Mouse (Mus musculus): Measurements from ENCODE around the gene Zeb2. TPM values are rescaled to one million over a fixed set of nuclear protein-coding genes. Genes with fewer than 3 reads are reported as not detected.
"Not testable (repeated sequence)": the region's sequence is repeated elsewhere in the genome, so short reads cannot be mapped to it uniquely, and the experiment has no call there.

Zeb2 gene
- polyA plus RNA-seq, 1 experiment = 53.0 TPM

DNA sequence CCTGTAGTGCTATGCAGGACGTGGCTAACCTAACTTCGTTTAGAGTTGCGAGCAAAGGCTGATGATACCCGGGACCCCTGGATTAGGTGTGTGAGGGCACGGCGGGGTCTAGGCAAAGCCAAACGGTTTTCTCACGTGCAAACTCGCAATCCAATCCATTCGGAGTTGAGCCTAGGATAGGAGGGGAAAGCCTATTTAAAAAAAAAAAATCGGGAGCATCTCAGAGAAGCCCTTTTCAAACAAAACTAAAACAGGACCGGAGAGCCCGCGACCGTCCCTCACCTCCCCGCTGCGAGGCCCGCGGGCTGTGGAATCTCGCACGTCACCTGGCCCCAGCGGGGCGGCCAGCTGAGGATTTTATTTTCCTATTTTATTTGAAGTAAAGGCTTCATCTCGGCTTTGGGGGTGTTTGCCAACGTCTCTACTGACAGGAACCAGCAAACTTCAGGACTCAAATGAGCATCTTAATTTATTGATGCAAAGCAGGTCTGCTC is 617 bp downstream of the Zeb2 start:
- no peaks in the 10 kb centered on the region for H3K4me1 ChIP-seq (ENCODE audit: control insufficient read depth, insufficient read depth, insufficient read length, low read length)
- peak overlapping the region; percentile 99 for H3K27ac ChIP-seq (replicated peaks; ENCODE audit: low read depth, low read length)

DNA sequence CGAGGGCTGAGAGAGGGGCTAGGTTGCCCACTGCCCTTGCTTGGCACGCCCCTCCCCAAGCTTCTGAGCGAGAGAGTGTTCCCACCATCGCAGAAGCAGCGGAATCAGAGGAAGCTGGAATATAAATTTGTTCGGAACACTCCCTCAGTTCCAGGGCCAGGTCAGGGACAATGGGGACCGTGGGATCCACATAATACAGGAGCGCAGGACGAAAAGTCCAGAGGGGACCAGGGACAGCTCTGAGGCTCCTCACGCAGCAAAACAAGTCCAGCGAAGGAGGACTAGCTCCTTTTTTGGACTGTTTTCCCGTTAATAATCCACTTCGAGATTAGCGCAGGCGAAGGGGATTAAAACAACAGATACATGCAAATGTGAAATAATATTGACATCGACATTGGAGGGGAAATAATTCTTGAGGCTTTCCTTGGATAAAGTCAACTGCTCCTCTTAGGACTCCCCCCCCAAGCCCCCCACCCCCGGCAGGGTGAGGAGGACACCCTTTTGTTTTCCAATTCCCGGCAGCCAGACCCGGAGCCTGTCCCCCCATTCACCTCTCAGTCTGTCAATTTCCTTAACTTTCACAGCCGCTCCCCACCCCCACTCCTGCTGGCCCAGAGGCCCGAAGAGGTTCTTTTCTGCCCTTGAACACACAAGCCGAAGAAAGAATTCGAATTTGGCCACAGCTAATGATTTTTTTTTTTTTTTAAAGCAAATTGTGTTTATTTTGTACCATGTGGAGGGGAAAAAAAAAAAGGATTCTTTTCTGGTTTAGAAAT is 1.3 kb downstream of the Zeb2 start:
- Histone ChIP-seq H3K27ac (replicated peaks; ENCODE audit: low read depth, low read length) (peak overlapping the region; percentile 99), H3K4me1 (ENCODE audit: control insufficient read depth, insufficient read depth, insufficient read length, low read length) (no peaks in the 10 kb centered on the region), H3K4me3 (ENCODE audit: insufficient read depth, low read depth, low read length) (peak overlapping the region; percentile 67)

More for the DNA sequence above, 617 bp downstream of the Zeb2 start:
- peak overlapping the region; percentile 67 for H3K4me3 ChIP-seq (ENCODE audit: insufficient read depth, low read depth, low read length)

DNA sequence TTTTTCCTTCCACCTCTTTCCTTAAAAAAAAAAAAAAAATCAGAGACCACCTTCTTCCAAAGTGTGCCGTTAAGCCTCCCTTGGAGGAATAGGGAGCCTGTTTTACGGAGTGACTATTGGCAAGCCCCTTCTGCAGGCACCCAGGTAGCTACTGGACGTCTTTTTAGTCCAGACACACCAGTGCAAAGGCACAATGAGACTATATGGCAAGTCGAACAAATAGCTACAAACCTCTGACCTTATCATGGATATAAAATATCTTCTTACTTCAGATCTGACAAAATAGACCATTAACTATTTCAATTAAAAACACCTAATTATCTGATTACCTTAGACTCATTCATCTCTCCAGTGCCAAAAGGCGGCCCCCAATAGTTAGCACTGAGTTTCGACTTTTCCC is 2.0 kb downstream of the Zeb2 start:
- H3K27ac ChIP-seq (replicated peaks; ENCODE audit: low read depth, low read length) = peak overlapping the region; percentile 99
- H3K4me3 ChIP-seq (ENCODE audit: insufficient read depth, low read depth, low read length) = peak overlapping the region; percentile 67
- H3K4me1 ChIP-seq (ENCODE audit: control insufficient read depth, insufficient read depth, insufficient read length, low read length) = no peaks in the 10 kb centered on the region

DNA sequence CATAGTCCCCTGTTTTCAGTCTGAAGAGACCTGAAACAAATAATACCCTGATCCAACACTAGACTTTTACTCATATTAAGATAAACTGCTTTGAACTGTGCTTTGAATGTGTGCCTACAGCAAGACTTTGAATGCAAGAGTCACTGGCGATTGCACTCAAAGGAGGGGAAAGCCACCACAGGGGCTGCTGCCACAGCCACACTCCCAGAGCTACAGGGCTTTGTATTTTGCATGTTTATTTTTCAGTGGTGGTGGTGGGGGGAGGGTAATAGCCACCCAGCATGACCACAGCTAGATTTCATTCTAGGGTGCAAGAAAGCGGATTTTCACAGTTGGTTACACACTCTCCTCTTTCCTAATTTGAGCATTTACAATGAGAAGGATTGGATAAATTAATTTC is 2.6 kb downstream of the Zeb2 start:
- Histone ChIP-seq H3K27ac (replicated peaks; ENCODE audit: low read depth, low read length) (peak overlapping the region; percentile 69), H3K4me1 (ENCODE audit: control insufficient read depth, insufficient read depth, insufficient read length, low read length) (no peaks in the 10 kb centered on the region), H3K4me3 (ENCODE audit: insufficient read depth, low read depth, low read length) (peak overlapping the region; percentile 25)

DNA sequence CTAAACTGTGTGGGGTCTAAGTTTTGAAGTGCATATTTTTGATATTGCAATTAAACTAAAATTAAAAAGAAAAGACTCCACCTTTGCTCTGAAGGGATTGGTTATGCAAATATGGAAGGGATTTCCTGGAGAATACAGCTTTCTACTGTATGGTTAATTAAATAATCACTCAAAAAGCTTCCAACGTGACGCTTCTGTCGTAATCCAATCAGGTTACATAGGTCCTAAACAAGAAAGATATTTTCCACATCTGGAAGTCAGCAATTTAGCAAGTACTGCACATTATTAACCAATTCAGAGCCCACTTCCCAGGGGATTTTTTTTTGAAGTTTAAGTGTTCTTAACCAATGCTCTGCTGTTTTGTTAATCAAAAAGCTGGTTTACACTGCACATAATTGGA is 3.3 kb downstream of the Zeb2 start:
- no peaks in the 10 kb centered on the region for H3K4me1 ChIP-seq (ENCODE audit: control insufficient read depth, insufficient read depth, insufficient read length, low read length)
- H3K27ac ChIP-seq (replicated peaks; ENCODE audit: low read depth, low read length) = peak overlapping the region; percentile 75
- peak overlapping the region; percentile 36 for H3K4me3 ChIP-seq (ENCODE audit: insufficient read depth, low read depth, low read length)

DNA sequence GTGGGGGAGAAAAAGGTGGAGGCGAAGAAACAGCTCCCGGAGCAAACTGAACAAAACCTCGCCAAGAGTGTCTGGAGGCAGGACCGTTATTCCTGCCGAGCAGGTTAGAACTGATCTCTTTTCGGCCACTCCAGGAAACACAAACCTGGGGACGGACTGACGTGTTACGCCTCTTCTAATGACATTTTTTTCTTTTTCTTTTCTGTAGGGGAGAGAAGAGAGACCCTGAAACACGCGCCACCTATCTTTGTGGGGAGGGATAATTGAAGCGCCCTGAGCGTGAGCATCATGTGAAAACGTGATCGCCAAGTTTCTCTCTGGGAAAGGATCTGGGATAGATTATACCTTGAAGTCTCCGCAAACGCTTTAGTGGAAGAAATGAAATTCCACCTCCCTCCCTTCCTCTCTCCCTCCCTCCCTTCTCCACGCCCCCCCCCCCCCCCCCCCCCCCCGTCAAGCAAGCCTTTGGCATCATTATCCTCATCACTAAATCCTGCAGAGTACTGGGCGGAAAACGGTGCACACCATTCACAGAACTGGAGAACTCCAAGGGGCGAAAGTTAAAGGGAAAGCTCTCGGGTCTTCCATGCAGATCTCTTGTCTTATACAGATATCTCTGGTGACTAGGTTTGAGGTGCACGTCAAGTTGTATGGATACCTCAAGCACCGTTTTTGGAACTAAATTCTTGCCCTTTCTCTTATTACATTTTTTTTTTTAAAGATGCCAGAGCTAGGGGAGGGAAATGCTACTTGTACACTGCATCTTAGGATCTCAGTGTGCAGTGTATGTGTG is 4.1 kb downstream of the Zeb2 start:
- Histone ChIP-seq H3K4me3 (ENCODE audit: insufficient read depth, low read depth, low read length) (peak overlapping the region; percentile 64), H3K4me1 (ENCODE audit: control insufficient read depth, insufficient read depth, insufficient read length, low read length) (no peaks in the 10 kb centered on the region), H3K27ac (replicated peaks; ENCODE audit: low read depth, low read length) (peak overlapping the region; percentile 95)

DNA sequence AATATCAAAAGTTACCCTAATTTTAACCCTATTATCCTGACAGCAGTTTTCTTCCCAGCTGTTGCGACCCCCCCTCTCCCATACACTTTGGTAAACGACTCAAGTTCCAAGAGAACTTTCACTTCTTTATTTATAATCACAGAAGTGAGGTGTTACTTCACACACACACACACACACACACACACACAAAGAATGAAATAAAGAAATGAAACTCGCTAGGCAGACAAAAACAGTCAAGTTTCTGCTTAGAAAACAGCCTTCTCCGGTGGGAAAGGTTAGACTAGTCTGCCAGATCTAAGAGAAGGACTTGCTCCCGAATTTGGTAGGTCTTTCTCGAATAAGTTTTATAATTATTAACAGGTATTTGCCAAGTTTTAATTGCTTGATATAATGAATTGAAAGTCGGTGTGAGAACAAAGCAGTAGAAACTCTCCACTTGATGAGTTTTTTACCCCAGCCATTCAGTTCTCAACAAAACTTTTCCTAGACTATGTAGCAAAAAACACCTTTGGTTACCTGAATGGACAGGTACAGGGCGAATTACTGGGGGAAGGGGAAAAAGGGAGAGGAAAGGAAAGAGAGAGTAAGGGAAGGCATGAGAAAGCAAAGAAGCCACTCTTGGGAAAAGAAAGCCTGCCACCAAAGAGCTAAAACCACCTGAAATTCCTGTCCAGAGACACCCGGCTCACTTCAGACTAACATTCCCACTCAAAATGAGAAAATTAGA is 5.0 kb downstream of the Zeb2 start:
- H3K27ac ChIP-seq (replicated peaks; ENCODE audit: low read depth, low read length) = peak overlapping the region; percentile 95
- peak overlapping the region; percentile 64 for H3K4me3 ChIP-seq (ENCODE audit: insufficient read depth, low read depth, low read length)
- no peaks in the 10 kb centered on the region for H3K4me1 ChIP-seq (ENCODE audit: control insufficient read depth, insufficient read depth, insufficient read length, low read length)

DNA sequence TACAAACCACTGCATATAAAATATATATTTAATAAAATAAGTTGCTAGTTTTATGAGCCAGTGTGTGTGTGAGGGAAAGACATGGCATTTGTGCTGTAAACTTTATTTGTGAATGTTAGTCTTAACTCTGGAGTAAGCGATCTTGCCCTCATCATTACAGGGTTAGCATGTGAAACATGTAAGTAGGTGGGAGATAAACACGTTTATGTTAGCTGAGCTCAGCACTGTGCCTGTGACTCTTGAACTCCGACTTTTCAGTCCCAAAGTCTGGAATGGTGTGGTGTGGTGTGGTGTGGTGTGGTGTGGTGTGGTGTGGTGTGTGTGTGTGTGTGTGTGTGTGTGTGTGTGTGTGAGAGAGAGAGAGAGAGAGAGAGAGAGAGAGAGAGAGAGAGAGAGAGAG is 5.6 kb downstream of the Zeb2 start:
- Histone ChIP-seq H3K27ac (replicated peaks; ENCODE audit: low read depth, low read length) (peak overlapping the region; percentile 95), H3K4me3 (ENCODE audit: insufficient read depth, low read depth, low read length) (peak overlapping the region; percentile 95)
- H3K4me1 ChIP-seq (ENCODE audit: control insufficient read depth, insufficient read depth, insufficient read length, low read length) = not testable (repeated sequence)

DNA sequence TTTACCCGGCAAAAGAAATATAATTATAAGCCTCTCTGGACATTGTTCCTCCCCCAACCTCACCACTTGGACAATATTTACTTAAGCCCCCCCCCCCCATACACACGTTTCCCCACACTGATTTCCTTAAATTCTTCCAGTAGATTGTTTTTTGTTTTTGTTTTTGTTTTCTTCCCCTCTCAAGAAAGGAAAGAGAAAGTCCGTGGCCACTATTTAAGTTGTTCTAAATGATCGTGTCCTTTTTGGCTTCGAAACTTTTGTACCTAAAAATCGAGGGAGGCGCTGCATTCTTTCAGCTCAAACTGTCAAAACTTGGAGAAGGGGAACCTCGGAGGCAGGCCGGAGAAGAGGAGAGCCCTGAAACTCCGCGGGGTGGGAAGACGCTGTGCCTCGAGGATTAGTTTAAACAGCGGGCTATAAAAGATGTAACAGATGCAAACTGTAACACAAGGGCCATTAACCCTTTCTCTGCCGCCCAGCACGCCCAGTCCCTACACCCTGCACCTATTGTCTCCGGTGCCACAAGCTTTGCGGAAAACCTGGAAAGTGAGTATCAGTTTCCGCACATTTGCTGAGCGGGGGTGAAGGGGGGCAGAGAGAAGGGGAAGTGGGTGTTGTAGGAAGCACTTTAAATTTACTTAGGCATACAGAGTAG is 6.3 kb downstream of the Zeb2 start:
- peak overlapping the region; percentile 95 for H3K4me3 ChIP-seq (ENCODE audit: insufficient read depth, low read depth, low read length)
- H3K27ac ChIP-seq (replicated peaks; ENCODE audit: low read depth, low read length) = peak overlapping the region; percentile 81
- H3K4me1 ChIP-seq (ENCODE audit: control insufficient read depth, insufficient read depth, insufficient read length, low read length) = no peaks in the 10 kb centered on the region

DNA sequence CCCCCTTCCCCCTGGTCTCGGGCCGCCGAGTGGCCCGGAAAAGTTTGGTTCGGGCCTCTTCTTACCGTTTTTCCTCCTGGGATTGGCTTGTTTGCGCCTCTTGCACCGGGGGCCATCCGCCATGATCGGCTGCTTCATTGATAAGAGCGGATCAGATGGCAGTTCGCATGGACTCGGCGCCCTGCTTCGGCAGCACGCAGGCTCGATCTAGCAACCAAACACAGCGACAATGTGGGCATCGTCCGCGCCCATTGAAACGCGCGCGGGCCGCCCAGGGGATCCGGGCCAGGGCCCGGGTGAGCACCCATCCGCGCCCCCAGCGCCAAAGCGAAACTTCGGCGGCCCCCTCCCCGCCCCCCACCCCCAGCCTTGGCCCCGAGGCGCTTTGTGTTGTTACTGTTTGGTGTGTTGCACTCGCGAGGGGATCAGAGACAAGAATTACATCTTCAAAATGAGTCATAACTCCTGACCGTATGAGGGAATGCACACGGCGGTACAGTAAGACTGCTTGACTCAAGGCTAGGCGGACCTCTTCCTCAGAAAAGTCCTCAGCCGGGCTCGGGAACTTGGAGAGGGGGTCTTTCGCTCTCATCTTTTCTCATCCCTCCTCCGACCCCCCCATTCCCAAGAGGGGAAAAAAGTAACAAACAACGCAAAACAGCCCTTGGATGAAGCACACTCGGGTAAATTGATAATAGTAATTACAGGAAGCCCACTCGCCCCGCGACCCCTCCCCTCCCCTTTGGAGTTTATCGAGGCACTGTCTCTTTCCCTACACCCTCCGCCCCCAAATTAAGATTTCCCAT is 7.0 kb downstream of the Zeb2 start:
- Histone ChIP-seq H3K27ac (replicated peaks; ENCODE audit: low read depth, low read length) (peak overlapping the region; percentile 81), H3K4me3 (ENCODE audit: insufficient read depth, low read depth, low read length) (peak overlapping the region; percentile 95), H3K4me1 (ENCODE audit: control insufficient read depth, insufficient read depth, insufficient read length, low read length) (no peaks in the 10 kb centered on the region)

DNA sequence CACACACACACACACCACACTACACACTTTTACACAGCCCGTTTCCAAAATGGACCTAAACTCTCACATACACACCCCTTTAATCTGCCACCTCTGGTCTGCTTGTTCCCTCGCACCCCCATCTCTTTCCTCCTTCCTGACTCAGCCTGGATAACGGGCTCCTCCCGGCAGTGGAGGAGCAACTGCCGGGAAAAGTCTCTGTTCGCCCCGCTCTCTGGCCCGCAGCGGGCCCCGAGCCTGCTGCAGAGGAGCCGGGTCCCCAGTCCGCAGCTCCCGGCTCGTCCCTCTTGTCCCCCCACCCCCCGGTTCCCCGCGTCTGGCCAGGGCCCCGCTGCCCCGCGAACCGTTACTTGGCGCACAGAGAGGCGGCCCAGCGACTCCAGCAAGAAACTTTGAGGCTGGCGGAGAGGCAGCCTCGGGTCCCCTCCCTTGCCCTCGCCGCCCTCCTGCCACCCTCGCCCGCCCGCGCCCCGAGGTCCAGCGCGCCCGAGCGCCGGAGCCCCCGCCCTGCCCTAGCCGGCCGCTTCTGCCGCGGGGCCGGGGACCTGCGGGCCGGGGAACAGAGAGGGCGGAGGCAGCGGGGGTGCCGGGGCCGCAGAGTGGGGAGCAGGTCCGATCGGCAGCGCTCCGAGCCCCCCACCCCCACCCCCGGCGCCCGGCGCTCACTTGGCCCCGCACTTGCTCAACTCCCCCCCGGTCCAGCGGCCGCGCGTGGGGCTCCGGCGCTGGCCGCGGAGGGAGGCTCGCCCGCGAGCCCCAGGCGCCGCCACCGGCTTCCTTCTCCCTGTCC is 7.8 kb downstream of the Zeb2 start:
- Histone ChIP-seq H3K27ac (replicated peaks; ENCODE audit: low read depth, low read length) (peak overlapping the region; percentile 97), H3K4me3 (ENCODE audit: insufficient read depth, low read depth, low read length) (peak overlapping the region; percentile 95), H3K4me1 (ENCODE audit: control insufficient read depth, insufficient read depth, insufficient read length, low read length) (no peaks in the 10 kb centered on the region; the same call in 1 of the 2 replicates)

DNA sequence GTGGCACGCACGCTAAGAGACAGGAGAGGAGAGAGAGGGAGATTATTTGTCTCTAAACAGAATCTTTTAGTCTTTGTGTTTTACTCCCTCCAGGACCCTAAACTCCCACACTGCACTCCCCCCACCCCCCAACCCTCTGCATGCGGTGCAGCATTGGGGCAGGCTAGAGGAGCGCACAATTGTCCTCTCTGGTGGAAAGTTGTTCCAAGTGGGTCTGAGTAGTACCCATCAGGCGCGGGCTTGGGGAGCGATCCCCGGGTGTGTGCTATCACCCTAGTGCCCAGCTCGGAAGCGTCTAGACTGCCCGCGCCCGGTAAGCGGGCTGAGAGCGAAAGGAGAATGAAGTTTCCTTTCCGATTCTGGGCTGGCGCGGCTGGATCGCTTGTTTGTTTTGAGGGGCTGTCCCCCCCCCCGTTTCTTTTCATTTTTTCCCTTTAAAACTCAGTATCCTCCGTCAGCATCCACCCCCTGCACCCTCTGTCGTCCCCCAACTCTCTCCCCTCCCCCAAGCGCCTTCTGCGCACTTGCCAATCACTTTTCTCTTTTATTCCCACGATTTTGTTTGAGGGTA is 8.6 kb downstream of the Zeb2 start:
- Histone ChIP-seq H3K4me3 (ENCODE audit: insufficient read depth, low read depth, low read length) (peak overlapping the region; percentile 95), H3K27ac (replicated peaks; ENCODE audit: low read depth, low read length) (peak overlapping the region; percentile 97), H3K4me1 (ENCODE audit: control insufficient read depth, insufficient read depth, insufficient read length, low read length) (no peaks in the 10 kb centered on the region; the same call in 1 of the 2 replicates)

DNA sequence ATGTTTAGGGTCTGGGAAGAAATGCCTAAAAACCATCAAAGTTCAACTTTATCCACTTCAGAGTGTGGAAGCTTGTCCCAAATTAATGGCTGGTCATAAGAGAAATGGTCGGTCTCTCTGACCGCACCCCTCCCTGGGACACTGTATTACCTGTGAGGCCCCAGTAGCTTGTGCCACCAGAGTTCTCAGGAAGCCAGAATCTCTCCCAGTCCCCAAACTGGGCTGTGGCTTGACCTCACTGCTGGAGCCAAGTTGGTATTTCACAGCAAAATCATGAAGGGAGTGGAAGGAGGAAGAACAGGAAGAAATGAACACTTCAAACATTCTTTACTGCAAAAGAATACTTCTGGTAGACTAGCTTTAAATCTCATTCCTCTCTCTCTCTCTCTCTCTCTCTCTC is 9.6 kb downstream of the Zeb2 start:
- H3K4me3 ChIP-seq (ENCODE audit: insufficient read depth, low read depth, low read length) = peak overlapping the region; percentile 44
- peak overlapping the region; percentile 97 for H3K27ac ChIP-seq (replicated peaks; ENCODE audit: low read depth, low read length)
- H3K4me1 ChIP-seq (ENCODE audit: control insufficient read depth, insufficient read depth, insufficient read length, low read length) = no peaks in the 10 kb centered on the region; the same call in 1 of the 2 replicates

All from brown adipose tissue, adult 24 weeks (tissue).